Mouse (Mus musculus) megakaryocyte-erythroid progenitor cell, adult 5-6 weeks (primary cell): ENCODE data around the gene Il2. TPM values are rescaled to one million over a fixed set of nuclear protein-coding genes. Genes with fewer than 3 reads are reported as not detected.
A peak's percentile ranks its signal among the peaks of the same experiment; 100 is the strongest.

Experiments used
- ATAC-seq: replicated peaks from 2 replicates; pipeline ENCODE4 v1.8.0; 2016; ENCODE audit warnings: mild to moderate bottlenecking, inconsistent platforms; ENCODE audit not compliant: severe bottlenecking, poor library complexity, low FRiP score, low TSS enrichment
- total RNA-seq, 2 experiments: library from RNA; stranded (forward) in 1 of 2; stranded (reverse) in 1 of 2; fragments of 200-1000, 215-1000 nt in 1 of 2; fragments of >200 nt in 1 of 2; fragmentation: Nextera tagmentation in 1 of 2; gene quantifications; 2 replicates each; pipeline ENCODE4 v1.2.3; 2014 to 2017

Il2 gene
- not detected in 2 replicates for total RNA-seq (2014; fragmentation: Nextera tagmentation)
- total RNA-seq (2017): not detected in 2 replicates

DNA sequence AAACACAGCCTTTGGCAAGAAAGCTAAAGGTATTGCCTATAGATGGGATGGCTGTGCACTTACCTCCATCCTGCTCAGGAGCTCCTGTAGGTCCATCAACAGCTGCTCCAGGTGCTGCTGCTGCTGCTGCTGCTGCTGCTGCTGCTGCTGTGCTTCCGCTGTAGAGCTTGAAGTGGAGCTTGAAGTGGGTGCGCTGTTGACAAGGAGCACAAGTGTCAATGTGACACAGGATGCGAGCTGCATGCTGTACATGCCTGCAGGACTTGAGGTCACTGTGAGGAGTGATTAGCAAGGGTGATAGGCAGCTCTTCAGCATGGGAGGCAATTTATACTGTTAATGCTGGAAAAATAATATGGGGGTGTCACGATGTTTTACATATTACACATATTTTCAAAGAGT is at the start of gene Il2:
Gene Il2 (minus strand): TSS at position 305 of the 400 bp plus-strand sequence.
- ATAC-seq: no peak

DNA sequence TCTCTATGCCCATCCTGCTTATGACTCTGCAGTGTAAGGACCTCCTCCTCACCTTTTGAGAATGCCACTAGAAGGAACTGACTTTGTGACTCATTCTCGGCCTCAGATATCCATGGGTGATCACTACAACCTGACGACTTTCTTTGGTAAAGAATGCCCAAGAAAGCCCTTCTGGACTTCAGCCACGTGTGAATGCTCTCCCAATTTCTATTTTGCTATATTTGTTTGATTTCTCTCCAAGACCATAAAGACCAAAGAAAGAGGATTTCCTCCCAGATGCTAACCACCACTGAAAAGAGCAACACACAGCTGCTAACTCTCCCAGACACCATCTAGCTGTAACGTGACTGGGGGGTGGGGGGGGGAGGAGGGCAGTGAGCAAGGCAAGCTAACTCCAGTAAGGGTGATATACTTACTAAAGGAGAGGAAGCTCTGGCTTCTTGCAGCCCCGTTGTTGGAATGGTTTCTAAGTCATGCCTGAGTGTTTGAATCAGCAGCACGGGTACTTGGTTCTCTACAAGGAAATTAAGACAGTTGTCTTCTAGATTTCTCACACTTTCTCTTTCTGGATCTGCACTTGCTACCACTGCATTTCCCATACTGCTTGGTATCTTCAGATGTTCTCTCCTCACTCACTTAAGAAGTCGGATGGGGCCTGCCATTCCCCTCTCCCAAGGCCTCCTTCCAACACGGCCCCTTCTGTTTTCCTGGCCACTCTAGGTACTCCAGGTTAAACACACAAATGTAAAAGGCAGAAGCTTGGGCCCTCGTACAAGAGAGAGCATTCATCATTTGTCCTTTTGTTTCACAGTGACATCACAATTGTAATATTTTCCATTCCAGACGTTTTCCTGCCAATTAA is 49.2 kb upstream of the Il2 start:
- ATAC-seq: no peak

DNA sequence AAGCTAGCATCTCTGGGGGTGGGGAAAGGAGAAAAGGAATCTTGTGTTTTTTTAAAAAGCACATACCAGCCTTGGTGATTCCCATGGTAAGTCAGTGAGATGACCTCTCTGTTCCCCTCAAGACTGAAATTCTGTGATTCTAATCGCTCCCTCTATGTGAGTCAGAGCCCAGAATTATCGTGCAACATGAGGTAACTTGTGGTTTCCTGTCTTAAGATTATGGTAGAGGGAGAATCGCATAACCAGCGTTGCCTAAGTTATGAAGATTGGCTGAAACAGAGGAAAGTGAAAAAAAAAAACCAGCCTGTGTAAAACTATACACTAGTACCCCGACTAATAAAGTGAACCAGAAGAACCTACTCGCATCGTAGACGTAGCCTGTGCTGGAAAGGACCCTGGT is 47.5 kb upstream of the Il2 start:
- ATAC-seq: peak; percentile 26; the same call in 1 of the 2 replicates

DNA sequence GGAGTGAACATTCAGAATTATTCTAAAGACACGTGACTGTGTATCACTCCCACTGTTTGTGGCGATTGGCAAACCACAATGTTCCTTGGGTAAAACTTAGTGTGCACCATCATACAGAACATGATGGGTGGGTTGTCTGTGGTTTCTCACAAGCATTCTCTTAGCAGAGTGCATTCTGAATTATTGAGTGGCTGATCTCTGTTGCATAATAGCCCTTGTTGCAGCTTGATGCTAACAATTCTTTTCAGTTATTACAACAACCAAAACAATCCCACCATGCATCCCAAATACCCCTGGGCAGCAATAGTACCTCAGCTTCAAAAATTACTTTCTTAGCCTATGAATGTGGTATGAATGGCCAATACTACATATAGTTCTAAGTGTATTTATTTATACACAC is 43.5 kb upstream of the Il2 start:
- ATAC-seq: no peak

DNA sequence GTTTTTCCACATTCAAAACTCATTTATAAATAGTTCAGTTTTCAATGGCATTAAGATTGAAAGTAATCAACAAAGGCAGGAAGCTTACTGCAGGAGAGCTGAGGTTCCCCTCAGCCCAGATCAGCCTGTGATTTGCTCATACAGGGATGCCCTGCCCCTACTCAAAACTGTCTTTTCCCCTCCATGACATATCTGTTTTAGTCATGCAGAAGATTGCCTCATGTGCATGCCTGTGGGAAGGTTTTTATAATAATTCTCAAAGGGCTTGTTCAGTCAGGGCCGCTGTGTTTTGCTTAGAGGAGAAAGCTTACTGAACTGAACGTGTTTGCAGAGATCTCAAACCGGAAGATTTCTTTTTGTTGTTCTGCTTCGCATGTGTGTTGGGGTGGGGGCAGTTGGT is 35.3 kb upstream of the Il2 start:
- ATAC-seq: no peak

DNA sequence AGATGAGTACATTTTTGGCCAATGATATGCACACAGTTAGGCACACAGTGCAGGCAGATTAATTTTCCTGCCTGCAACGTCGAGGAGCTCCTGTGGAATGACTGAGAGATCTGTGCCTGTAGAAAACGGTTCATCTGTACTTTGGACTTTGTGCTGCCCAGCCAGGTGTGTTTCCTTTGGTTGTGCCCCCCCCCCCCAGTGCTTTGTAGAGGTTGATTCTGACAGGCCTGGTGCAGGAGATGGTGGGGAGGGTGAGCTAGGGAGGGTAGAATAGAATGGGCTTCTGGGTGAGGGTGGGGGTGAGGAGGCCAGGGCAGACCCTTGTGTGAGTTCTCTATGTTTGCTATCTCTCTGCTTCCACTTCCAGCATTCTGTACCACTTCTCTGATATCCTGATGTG is 32.5 kb upstream of the Il2 start:
- no peak for ATAC-seq

DNA sequence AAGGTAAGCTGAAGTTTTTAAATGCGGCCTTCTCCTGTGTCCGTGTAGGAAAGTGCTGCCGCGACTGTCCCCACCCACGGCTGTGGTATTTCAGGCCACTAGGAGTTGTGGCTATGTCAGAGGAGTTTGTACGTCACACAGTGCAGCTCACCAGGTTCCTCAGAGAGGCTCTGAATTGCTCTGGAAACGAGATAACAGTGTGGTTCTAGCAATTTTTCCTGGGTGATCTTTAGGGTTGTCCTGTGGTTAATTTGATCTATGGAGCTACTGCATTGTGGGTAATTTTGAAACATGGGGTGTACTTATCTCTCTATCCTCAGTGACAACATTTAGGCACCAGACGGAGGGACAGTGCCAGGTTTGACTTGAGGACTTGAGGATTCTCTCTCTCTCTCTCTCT is 31.3 kb upstream of the Il2 start:
- ATAC-seq: peak; percentile 84

DNA sequence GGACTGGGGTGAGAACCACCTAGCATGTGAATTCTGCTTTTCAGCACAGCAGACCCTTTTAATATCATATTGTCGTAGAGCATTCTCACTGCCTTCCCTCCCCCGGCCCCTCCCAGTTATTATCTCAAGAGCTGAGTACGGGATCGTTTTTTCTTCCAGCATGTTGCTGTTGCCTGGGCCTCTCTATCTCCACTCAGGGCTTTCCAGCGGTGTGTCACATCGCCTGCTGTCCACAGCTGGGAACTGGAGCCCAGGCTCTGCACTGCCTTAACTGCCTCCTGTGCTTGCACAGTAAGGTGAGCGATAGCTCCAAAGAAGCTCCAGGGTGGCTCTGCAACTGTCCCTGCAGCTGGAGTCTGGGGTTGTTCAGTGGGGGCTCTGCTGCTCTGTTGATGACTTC is 28.6 kb upstream of the Il2 start:
- ATAC-seq: peak; percentile 71

DNA sequence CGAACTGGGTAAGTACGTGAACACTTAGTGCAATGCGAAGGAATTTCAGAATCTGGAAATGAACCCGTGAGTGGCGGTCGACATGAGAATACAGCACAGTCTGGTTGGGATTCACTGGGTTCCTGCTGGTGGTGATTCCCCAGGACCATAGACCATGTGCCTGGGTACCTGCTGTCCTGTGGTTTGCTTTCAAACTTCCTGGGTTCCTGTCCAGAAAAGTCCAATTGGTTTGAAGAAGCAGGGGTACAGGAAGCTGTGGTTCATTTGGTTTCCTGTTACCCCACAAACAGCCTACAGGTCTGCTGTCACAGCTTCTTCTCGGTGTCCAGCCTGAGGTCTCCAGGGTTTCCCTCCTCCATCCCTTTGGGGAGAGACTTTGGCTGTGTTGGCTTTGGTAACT is 27.2 kb upstream of the Il2 start:
- ATAC-seq: no peak

DNA sequence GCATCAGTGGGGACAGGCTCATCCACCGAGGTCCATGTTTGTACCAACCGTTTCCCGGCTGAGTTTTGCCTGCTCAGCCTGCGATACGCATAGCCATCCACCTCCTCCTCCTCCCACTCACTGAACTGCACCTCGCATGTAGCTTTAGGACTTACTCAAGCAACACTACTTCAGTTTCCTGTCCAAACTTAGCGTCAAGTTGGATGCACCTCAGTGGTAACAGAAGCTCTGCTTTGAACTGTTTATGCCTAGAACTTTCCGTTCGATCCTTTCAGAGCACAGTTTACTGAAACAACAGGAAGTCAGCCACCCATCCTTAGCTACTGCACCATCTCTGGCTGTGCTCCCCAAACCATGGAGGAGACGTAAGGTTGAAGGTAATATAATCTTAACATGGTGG is 26.5 kb upstream of the Il2 start:
- no peak for ATAC-seq

DNA sequence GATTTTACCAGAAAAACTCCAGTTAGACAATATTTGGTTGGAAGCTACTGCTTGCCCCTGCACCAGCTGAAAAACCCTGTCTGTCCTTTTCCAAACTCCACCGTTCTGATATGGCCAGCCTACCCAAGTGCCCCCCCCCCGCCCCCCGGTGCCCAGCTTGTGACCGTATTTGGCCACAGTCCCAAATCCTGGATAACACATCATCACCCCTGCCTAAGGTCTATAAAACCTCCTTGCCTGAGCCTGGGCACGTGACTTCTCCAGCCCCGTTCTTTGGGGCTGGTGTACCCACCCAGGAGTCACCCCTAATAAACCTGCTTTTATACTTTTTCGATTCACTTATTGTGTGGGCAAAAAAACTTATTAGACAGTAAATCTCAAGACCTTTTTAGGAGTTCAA is 21.1 kb upstream of the Il2 start:
- ATAC-seq: no peak

DNA sequence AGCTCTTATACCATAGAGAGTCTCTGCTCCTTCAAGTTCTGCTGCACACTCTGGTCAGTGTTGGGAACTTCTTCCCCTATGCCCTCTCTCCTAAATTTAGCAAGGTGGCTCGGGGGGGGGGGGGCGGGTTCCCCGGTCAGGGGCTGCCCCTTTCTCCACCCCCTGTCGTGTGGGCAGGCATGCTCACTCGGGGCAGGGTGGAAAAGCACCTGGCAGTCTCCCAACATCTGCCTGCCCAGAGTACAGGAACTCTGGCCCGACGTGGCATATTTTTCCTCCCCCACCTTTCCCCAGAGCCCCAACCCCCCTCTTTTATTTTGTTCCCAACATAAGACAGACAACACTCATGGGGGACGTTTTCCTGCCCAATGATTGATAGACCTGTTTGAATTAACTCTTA is 20.6 kb upstream of the Il2 start:
- no peak for ATAC-seq

DNA sequence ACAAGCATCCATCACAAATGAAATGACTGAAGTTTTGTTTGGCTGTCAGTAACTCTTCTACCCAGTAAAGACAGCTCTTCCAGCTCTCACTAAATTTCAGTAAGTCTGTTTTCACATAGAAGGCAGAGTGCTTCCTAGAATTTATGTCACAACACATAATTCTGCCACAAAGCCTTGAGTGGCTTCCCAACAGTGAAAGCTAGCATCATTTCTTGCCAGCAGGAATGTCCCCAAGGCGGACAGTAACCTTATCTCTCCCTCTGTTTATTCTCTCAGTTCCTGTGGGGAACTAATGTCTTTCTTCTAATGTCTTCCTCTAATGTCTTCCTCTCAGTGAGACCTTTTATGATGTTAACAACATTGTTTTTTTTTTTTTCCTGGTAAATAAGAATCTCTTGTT is 19.2 kb upstream of the Il2 start:
- ATAC-seq: no peak

DNA sequence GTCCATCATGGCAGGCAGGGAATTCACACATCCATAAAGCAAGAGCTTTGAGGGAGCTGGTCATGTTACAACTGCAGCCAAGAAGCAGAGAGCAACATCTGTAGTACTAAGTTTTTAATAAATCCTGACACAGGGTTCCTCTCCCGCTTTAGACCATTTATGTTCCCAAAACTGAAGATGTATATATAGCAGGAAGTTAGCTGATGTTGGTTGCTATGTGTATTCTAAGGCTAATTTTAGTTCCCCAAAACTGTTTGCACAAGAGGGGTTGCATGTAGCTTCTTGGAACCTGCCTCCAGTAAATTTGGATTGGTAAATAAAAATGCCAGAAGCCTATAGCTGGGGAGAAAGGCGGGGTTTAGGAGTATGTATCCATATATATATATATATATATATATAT is 16.1 kb upstream of the Il2 start:
- ATAC-seq: no peak

DNA sequence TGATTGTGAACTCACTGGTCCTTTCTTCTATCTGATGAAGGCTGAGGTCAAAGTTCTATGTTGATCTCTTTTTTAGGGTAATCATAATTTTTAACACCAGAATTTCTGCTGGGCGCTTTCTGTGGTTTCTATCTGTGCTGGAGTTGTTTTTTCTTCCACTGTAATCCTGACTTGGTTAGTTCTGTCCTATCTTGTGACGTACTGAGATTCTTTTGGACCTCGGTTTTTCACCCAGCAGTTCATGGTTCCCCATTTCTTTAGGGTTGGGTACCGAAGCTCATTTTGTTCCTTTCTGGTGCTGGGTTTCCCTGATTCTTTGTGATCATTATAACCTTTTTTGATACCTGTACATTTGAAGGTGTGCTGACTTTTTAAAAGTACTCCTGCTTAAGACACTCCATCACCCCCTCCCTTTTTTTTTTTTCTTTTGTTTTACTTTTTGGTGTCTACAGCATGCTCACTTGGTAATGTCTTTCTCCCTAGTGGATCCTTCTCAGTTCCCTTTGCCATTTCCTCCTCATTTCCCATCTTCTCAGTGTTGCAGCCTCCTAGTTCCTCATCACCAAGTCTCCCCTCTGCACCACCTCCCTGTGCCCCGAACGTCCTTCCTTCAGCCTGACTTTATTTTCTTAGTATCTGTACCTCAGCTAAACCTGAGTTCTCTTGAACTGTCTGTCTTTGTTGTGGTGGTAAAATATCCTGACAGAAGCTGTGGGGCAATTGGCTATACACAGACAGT is 14.6 kb upstream of the Il2 start:
- no peak for ATAC-seq

DNA sequence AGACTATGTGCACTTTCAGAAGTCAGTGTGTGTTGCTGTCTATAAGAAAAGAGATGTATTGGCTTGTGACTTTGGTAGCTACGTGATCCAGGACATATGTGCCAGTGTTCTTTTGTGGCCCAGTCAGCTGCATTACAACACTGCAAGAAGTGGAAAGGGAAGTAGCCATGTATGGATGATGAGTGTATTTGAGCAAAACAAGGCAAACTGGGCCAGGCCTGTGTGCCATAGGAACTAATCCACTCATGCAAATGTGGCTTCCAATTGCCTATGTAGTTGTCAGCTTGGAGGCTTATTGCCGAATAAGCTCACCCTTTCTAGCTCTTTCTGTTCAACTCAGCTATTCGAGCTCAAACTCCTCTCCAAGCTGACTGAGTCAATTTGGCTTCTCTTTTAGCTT is 13.4 kb upstream of the Il2 start:
- no peak for ATAC-seq

DNA sequence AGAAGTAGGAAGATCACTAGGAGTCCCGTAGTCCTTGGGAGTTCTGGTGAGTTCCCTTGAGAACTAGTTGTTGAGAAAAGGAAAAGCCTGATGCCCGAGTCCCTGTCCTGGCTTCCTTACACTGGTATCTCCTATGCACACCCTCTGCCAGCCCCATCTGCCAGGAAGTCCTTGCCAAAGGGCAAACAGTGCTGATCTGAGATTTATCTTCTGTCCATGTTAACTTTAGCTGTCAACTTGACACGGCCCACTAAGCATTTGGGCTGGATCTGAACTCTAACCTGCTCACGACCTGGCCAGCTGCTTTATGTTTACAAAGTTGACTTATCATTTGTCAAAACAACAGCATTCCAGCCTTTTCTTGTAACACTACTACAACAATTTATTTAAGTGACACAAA is 11.5 kb upstream of the Il2 start:
- ATAC-seq: no peak

DNA sequence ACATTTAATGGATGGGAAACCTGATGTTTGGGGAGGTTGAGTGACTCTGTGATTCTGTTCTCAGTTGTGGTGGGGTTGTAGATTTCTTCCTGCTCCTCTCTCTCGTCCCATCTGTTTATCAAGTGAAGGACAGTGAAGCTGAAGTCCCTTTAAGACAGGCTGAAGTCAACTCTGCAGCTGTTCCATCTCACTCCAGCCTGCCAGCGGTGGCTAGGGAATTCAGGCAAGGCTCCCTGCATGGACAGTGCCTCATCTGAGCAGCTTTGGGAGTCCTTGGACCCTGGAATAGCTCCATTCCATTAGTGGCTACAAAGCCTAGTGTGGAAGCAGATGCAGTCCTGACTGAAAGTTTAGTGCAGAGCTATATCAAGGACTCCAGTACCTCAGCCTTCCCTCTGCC is 3.3 kb upstream of the Il2 start:
- no peak for ATAC-seq

DNA sequence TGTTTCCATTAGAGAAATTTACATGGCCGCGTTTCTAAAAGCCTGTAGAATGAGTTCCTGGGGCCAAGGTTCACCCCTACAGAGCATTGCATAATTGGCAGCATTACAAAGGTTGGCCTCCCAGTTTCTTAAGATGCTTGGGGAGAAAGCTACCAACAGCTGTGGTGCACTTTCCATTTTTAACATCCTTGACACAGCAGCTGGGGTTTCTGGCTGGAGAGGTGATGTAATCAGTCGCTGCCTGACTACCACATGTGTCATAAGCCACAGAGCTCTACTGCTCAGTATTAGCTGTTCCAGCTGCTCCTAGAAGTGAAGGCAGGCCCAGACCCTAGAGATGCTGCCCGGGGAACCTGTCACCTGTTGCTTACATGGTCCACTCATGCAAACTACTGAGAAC is 2.5 kb upstream of the Il2 start:
- ATAC-seq: no peak

DNA sequence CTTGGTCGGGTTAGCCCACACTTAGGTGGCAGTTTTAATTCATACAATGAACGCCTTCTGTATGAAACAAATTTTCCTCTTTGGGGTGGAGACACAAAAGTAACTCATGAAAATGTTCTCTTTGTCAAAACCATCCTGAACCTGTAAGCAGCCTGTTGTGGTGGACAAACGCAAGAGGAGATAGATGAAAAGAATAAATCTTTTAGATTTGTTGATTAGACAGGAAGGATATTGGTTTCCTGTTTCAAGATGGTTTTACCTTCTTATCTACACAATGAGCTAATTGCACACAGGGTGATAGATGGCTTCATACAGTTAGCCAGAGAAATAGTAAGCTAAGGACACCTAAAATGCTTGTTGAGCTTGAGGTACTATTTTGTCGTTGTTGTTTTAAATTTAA is 403 bp upstream of the Il2 start:
- ATAC-seq: no peak

DNA sequence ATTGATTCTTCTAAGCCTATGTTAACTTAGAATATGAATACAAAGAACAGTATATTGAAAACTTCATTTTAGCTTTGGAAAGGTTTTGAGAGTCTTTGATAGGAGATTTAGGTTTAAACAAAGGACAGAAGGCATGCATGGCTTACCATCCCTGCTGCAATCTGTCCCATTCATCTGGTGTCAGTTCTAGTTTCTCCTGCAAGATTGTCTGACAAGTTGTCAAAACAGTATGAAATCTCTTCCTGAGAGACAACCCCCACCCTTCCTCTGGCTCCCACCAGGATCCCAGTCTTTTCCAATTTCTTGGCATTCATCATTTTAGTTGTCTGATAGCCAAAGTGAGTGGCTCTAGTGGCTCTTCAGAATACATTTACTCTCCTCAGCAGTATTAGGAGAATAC is 35.0 kb downstream of the Il2 start:
- no peak for ATAC-seq
